Mouse (Mus musculus): ENCODE results near the gene Pigs.

The Pigs gene

DNA sequence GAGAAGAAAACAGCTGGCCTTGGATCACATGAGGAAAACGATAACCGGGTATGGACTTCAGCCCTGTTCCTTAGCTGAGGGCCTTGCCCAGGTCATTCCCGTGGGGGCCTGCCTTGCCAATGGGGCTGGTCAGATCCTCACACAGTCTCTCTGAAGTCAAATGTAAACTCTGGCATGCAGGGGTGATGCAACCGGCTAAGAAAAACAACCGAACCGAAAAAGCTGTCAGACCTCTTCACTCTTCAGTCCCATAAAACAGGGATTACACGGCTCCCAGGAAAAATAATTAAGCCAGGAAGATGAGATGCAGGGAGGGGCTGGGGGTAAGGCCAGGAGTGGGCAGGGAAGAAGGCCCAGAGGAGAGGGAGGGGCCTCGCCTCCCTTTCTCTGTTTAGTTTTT lies 35.9 kb downstream of the Pigs start:
- no peak for DNase-seq (ENCODE audit: low spot score in 2 of 2)

DNA sequence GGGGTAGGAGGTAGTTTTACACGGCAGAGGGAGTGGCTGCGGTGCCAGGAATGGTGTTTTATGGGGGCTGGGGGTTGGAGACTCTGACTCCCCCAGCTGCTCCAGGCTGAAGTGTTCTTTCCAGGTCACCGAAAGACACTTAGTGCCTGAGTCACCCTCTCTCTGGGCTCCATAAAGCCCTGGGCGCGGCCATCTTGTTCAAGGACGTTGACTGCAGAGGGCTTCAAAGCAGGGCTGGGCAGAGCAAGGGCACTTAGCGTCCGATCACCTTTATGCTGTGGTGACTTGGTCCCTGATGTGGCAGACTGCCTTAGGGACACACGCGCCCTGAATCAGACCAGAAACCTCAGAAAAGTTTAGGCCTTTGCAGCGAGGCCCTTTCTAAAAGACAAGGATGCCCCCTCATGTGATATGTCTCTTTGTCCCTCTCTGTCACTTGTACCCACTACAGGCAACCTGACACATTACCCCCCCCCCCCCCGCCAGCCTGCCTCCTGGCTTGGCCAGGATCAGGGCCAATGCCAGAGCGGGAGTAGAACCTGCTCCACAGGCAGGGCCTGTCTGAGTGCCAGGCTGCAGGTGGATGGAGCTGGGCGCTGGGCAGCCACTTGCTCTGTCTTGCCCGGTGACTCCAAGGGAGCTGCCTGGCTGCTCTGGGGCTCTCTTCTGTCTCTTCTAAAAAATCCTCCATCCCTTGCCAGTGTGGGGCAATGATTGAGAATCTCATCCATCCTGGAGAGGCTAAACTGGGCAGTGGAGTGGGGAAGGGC lies 39.4 kb downstream of the Pigs start:
- no peak for DNase-seq (ENCODE audit: low spot score in 2 of 2)

DNA sequence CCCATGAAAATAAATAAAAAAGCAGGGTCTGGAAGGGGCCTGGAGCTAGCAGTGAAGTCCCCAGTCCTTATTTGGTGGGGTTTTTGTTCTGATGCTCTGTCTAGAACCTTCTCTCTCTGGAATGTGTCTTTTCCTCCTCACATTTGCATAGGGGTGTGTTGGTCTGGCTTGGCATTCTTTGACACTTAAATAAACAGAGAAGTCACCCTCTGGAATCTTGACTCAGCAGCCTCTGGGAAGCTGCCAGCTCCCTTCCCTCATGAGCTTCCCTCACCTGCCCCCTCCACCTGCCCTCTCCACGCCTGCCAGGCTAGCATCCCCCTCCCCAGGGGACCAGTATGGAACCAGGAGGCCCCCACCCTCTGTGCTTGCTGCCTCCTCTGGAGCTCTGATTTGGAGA lies 42.2 kb downstream of the Pigs start:
- DNase-seq (ENCODE audit: low spot score in 2 of 2): no peak

DNA sequence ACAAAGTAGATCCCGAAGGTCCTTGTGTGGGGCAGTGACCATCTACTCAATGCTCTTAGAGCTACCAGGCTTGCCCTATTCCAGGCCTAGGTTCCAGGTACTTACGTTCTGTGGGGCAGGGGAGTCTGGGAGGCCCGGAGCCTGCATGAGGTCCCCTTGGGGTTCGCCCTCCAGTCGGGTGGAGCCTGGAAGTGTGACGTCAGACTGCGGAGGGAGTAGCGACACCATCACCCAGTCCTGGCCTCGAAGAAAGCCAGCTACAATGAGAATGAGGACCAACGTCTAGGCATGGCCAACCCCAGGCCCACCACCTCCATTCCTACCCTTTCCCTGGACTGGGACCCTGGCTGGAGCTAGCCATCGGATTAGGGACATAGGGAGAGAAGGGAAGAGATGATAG lies 43.5 kb downstream of the Pigs start:
- no peak for DNase-seq (ENCODE audit: low spot score in 2 of 2)

DNA sequence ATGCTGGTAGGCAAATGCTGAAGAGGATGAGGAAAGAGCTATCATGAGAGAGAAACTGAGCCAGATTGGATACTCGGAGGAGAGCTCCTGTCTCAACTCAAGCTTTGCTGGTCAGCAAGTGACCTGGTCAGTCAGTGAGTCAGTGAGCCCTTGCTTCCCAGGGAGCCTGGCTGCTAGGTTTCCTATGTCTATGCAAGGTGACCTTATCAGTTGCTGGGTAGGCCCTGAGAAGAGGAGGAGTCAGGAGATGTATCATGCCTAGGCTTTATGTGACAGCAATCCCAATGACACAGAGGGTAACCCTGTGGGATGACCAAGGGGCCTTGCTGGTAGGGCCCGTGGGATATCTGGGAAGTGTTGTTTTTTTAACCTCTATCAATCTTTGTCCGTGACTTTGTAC lies 44.0 kb downstream of the Pigs start:
- no peak for DNase-seq (ENCODE audit: low spot score in 2 of 2)

DNA sequence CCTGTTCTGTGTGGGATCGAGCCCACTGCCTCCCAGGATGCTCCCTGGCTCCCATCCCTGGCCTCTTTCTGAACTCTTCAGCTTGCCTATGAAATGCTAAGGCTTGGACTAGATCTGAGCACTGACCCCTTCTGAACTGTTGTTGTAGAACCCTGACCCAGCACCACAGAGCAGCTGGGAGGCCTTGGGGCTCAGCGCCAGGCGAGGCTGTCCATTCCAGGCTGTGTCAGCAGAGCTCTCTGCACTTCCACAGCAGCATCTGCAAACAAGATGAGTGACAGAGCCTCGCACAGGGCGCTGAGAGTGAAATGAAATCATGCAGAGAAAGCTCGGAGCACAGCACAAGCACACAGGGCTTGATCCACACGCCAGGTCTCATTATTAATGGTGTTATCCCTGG lies 44.4 kb downstream of the Pigs start:
- DNase-seq (ENCODE audit: low spot score in 2 of 2): no peak

DNA sequence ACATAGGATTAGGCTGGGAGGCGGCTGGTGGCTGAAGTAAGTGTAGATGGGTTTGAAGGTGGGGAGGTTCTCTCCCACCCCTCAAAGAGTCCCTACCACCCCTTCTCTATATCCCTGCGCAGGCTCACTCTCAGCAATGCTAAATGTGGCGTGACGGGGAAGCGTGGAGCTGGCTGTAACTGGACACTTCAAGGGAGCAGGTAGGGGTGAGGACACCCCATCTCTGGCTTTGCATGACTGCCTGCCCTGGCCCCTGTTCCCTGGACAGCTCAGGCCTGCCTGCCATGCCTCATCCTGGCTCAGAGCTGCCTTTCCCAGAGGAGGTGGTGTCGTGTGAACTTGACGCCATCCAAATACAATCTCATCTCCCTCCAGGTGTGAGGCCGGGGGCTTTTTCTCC lies 45.9 kb downstream of the Pigs start:
- no peak for DNase-seq (ENCODE audit: low spot score in 2 of 2)

DNA sequence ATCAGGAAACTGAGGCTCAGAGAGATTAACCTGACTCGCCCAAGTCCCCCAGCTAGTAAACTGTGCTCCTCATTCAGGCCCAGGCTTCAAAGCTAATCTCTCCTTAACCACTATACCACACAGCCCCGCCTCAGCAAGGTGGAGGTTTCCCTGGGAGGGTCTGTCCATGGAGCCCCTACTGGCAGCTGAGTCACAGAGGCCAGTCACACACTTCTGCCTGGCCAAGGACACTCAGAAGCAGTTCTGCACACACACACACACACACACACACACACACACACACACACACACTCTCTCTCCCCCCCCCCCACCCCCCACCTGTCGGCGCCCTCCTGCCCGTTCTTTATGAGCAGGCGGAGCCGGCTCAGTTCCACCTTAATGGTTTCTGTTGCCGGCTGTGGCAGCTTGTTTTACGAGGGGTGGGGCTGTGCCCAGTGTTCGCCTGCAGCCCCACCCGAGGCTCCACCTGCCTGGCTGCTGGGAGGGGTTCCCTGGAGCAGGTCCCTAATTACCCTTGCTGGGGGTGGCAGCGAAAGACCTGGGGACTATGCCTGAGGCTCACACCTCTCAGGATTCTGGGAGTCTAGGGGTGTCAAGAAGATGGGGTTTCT lies 49.4 kb downstream of the Pigs start:
- no peak for DNase-seq (ENCODE audit: low spot score in 2 of 2)

DNA sequence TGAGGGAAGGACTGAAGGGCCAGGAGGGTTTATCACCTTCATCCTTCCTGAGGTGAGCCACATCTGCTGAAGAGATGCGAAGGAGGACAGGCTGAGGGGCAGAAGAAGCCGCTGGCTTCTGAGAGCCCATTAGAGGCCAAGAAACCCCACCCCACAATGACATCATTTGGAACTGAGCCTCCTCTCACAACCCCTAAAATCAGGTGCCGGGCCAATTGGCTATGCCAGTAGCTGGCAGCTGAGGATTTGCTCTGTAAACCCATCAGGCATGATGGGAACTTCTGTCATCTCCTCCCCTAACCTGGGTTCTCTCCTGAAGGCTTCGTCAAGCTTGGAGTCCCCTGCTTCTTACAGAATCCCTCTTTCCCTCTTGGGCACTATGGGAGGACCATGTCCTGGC lies 52.1 kb downstream of the Pigs start:
- no peak for DNase-seq (ENCODE audit: low spot score in 2 of 2)

DNA sequence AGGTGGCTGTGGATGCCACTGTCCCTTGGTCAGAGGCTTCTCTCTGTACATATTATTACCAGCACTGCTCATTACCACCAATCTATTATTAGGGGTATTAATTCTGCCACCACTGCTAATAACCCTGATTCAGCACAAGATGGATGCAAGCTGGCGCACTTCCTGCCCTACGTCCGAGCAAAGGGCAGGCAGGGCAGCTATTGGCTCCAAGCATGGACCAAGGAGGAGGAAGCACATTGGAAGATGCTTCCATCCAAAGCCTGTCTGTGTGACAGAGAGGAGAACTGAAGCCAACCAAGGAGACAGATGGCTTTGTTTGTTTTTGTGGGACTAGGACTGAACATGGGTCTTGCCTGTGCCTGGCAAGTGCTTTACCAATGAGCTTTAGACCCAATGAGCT lies 52.8 kb downstream of the Pigs start:
- DNase-seq (ENCODE audit: low spot score in 2 of 2): no peak

DNA sequence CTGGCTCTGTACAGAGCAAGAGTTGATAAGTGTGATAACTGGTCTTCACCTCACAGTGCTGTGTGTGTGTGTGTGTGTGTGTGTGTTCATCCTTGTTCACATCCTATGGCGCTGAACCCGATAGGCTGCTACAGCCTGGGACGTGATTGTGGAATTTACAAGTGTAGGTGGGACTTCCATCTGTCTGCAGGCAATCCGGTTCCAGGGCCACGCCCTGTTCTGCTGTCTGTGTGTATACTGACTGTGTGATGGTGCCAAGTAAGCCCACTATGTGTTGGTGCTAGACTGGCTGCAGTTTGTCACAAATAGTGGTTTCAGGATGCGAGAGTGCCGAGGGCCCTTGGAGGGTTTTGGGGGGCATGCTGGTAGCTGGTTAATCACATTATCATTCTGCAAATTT lies 54.1 kb downstream of the Pigs start:
- DNase-seq (ENCODE audit: low spot score in 2 of 2): no peak

DNA sequence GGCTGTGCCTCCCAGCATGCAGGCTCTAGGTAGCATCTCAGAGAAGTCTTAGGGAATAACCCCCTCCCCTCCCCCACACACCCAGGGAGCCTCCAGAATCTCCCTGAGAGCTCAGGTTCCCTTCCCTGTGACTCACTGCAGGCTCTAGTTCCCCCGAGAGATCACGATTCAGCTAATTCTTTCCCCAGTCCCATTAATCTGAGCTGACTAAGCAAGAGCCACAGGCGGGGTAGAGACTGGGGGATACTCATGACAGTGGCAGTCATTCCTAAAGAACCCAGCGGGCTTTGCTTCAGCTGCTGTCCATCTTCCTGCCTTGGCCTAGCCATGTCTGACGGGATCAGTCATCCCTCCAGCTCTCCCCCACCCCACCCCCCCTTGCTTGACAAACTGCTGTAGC lies 54.5 kb downstream of the Pigs start:
- no peak for DNase-seq (ENCODE audit: low spot score in 2 of 2)

DNA sequence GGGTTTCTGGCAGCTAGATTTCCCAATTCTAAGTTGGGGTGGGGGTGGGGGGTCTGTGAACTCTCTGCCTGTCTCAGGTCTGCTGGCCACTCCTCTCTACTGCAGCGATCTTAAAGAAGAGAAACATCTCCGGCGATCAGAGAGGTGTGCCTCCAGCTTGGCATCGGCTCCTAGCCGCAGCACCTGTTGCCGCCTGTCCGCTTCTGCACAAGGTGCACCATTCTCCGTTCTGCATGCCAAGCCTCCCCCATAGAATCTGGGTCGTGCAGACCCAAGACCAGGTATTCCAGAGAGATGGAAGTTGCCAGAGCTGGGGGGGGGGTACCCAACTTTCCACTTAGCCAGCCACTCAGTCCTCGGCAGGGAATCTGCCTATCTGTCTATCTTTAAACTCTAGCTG lies 57.6 kb downstream of the Pigs start:
- DNase-seq (ENCODE audit: low spot score in 2 of 2): no peak

DNA sequence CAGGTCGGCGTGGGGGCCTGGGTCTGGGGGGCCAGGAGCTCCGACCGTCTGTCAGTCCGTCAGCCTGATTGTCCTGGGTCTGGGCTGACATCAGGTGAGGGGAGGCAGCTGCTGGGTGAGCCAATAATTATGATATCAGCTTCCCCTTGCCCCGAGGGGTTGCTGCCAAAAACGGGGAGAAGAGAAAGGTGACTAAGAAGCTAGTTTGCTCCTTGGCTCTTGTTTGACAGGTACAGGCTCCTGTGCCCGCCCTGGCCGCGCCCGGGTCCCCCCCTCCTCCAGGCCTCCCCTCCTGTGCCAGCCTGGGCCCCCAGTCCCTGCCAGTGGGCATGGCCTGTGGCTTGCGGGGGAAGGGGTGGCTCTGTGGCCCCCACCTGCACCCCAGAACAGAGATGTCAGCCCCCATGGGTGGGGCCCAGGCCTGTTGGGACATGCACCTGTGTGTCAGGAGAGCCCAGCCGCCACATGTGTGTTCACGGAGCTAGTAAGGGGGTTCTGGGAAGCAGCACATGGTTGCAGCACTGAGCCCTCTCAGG lies 58.4 kb downstream of the Pigs start, which contains the start of gene Foxn1:
TSS of gene Foxn1 (minus strand) at position 51 of the 536 bp plus-strand sequence.
- DNase-seq (ENCODE audit: low spot score in 2 of 2): no peak

Data from right cerebral cortex, adult 2 months (tissue).